Mouse (Mus musculus) E14TG2a.4 (cell line): ENCODE data around the gene Ttc28.

ENCODE experiments used
- CTCF ChIP-seq: conservative IDR thresholded peaks from 2 replicates; pipeline ENCODE4 v1.5.1; 2014; ENCODE audit warnings: low read length
- NANOG ChIP-seq: IDR thresholded peaks from 2 replicates; pipeline ENCODE4 v1.6.1; 2014; ENCODE audit warnings: borderline replicate concordance, low read length, mixed read lengths

DNA sequence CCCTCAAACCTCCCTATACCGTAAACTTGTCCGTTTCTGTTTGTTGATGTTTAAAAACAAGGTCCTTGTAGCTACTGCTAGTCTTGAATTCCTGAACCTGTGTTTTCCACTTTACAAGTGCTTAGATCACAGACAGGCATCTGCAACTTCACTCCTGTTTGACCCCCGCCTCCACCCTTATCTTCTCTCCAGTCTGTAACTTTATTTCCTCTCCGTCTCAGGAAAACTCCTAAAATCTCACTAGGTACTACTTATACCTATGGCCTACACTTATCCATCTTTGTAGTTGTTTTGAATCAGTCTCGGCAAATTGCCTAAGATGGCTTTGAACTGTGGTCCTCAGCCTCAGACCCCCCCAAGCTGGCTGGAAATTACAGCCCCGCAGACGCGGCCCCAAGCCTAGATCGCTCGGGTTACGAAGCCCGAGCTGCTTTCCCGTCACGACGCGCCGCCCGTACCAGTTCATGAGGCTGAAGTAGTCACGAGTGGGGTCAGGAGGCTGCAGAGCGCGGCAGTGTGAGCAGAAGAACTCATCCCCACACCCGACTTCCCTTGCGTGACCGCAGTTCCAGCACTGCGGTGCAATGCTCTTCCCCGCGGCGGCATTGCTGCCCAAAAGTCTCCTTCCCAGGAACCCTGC, 40.4 kb upstream of the Ttc28 start:
- TF ChIP-seq CTCF (no peak), NANOG (no peak)
